Mouse (Mus musculus) lung, postnatal 25 days (tissue): ENCODE data around the gene Col19a1.

Experiments used
- DNase-seq: peaks from one replicate; pipeline ENCODE4 v3.0.0; 2022; ENCODE audit warnings: low spot score

Col19a1 gene

DNA sequence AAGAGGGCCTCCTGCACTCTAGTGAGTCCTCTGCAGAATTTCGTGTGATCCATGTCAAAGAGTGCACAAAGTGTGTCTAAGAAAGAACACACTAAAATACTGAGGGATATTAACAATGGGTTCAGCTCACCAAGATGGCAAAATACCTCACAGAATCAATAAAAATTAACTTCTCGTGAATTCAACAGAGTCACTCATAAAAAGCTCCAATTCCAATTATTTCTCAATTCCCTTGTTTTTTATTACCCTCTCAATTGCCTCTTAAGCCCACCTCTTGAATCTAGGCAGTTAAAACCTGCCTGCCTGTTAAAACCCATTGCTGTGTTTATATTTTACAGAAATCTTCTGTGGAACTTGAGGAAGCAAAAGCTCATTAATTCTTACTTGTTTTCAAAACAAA is 277.1 kb downstream of the Col19a1 start:
- DNase-seq = no peak

DNA sequence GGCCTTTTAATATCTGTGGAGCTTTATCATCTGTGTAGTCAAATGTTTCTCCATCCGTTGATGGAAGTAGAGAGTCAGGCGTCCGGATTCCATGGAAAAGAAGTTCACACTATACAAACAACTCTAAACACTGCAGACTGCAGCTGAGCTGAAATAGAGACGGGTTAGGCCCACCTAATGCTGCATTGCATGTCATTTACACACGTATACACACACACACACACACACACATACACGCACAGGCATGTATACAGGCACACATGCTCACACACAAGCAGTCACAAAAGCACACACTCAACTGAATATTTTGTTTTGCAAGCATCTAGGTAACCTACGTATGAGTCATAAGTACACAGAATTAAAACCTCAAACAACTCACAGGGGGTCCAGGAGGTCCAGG is 284.2 kb downstream of the Col19a1 start:
- no peak for DNase-seq

DNA sequence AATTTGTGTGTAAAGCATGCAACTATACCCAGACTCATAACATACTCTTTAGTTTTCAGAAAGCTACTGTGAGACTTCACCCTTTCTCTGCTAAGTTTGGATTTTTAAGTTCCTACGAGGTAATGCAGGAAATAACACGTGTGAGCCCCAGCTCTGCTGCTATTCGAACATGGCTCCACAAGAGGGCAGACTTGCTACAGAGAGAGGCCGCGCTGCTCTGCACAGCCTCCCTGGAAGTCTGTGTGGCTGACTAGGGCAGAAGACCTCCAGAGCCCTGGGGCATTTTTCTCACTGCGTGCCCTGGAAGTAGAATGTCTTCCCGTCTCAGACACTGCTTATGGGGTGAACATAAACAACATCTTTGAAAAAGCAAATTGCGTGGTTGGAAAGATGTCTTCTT is 284.6 kb downstream of the Col19a1 start:
- DNase-seq = peak; percentile 5

GRCm38 (mm10) chr1:24300700-24301099 is 286.6 kb downstream of the Col19a1 start:
- DNase-seq = no peak

DNA sequence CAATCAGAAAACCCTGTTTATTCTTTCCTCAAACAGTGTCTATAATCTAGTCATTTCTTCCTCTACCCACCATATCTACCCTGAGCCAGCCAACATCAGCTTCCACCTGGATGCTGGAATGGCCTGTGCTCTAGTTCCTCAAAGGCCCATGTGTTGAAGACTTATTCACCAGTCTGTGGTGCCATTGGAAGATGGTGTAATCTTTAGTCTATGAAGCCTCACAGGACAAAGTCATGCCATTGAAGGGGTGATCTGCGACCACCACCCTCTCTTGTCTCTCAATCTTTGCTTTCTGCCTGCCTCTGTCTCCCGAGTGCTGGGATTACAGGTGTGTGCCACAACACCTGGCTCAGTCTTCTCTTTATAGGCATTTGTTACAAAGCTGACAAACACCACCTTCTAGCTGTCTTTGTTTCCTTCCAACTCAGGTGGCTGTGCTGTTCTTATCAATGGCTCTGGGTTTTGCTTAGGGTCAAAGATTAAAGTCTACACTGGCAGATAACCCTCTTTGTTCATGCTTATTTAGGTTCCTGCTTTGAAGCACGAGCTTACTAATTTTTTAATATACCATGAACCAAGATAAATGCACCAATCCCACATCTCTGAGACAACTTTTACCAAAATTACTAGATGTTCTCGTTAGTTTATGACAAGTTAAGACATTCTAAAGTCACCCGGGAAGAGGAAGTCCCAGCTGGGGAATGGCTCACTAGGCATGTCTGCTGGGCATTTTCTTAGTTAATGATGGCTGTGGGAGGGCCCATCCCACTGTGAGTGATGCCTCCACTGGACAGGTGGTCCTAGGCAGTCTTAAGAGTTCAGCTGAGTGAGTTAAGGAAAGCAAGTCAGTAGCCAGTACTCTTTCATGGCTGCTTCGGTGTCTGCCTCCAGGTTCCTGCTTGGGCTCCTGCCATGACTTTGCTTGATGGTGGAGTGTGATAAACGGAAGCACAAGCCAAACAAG is 292.0 kb downstream of the Col19a1 start:
- DNase-seq = no peak

GRCm38 (mm10) chr1:24292515-24292914 is 294.8 kb downstream of the Col19a1 start:
- DNase-seq = no peak

- DNase-seq = no peak
Observed at GRCm38 (mm10) chr1:24286360-24286759, 300.9 kb downstream of the Col19a1 start.

DNA sequence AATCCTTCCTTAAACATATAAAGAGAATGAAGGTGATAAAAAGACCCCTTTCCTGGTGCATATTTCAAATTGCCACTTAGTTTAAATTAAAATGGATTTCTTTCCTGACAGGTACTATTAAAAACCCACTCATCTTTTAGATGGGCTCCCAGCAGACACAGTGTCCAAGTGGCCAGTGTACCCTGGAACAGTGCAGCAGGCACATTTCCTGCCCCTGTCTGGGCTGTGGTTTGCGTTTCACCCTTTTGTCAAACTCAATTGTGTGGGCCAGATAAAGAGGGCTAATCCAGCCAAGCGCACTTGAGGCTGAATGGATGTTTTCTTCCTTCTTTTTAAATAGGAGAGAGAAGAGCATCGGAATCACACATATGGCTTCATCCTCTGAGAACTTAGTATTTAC is 320.2 kb downstream of the Col19a1 start:
- DNase-seq = no peak

DNA sequence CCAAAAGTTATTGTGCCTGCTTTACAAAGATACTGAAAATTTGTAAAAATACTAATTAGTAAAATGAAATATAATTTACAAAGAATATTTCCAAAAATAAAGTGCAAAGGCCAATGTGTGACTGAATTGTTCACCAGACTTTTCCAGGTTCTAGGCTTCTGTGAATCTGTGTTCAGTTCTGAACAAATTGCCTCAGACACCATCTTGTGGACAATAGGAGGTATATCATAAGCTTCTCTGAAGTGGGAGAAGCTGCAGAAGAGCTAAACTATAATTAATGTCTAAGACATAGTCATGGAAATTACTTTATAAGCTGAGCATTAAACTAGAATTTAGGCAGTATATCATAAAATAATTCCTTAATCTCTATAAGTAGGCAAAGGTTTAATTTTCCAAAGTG is 326.1 kb downstream of the Col19a1 start:
- no peak for DNase-seq

- DNase-seq = no peak
Observed at GRCm38 (mm10) chr1:24259419-24259818, 327.9 kb downstream of the Col19a1 start.

DNA sequence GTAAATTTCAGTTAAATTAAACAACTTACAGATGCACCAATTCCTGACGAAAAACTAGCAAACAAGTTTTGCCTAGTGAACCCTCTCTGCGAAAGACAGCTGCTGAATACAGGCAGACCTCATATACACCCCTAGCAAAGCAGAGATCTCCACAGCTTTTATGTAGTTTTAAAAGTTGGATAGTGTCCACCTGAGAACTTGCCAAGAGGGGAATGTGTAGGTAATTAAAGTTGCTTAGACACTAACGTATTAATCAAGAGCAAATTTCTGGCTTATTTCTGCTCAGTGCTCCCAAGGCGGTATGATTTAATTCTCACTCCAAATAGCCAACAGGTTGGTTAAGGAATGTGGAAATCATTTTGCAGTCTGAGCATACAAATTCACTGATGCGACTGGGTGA is 329.3 kb downstream of the Col19a1 start:
- no peak for DNase-seq

GRCm38 (mm10) chr1:24249105-24249664 is 338.1 kb downstream of the Col19a1 start:
- peak; percentile 13 for DNase-seq

GRCm38 (mm10) chr1:24248294-24249104 is 338.8 kb downstream of the Col19a1 start:
- no peak for DNase-seq

- DNase-seq = no peak
Observed at GRCm38 (mm10) chr1:24245700-24246375, 341.4 kb downstream of the Col19a1 start.

GRCm38 (mm10) chr1:24244931-24245330 is 342.3 kb downstream of the Col19a1 start:
- DNase-seq = no peak

GRCm38 (mm10) chr1:24240039-24240691 is 347.1 kb downstream of the Col19a1 start:
- DNase-seq = no peak

DNA sequence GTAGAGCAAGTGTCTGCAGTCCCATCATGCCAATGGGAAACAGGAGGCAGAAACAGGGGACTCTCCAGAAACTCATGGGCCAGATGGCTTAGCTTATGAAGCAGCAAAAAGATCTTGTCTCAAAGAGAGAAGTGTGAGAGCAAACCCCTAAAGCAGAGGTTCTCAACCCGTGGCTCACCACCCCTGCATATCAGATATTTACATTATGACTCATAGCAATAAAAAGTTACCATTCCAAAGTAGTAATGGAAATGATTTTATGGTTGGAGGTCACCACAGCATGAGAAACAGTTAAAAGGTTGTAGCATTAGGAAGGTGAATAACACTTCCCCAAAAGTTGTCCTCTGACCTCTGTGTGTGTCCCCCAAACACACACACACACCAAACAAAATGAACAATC is 350.9 kb downstream of the Col19a1 start:
- DNase-seq = no peak

DNA sequence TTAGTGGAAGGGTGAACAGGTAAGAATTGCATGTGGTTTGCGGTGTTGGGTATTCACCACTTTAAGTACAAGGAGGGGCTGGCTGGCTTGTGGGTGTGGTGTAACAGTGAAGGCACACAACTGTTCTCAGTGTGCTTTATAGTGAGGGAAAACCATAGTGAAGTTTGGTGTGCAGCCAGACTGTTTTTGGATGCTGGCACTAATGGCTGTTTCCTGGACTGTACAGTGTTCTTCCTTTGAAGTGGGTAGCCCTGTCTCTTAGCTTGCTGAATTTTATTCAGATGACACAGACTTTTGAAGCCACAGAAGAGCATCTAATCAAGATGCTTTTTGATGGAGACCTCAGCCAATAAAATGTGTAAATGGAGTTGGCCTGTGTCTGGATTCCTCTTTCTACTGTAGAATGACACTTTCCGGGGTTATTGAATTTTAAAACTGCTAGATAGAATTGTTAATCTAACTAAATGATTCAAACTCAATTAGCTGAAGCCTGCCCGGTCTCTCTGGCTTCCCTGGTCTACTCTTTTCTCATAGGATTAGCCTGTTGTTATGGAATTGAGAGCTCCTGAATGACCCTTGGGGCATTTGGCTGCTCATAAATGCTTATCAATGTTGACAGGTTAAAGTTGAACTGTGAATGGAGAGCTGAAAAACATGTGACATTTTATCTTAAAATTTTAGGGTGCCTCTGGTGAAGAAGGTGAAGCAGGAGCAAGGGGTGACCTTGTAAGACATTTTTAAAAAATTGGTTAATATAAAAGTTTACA is 355.6 kb downstream of the Col19a1 start:
- no peak for DNase-seq

DNA sequence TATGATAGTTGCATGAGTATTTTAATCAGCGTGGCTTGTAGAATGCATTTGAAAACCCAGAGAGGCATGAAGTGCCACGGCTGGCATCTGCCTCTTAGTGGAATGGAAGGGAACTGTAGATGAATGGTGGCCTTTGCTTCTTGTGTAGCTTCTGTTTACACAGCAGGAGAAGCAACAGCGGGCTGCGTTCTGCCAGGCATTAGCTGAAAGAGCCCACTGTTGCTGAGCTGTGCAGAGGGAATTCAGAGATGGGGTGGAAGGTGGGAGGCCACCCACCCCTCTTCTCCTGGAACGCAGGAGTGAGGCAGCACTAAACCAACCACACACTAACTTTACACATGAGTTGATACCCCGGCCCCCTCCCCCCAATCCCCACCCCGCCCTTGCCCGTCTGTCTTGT is 356.8 kb downstream of the Col19a1 start:
- DNase-seq = no peak

GRCm38 (mm10) chr1:24229552-24229951 is 357.7 kb downstream of the Col19a1 start:
- DNase-seq = no peak
